Mouse (Mus musculus): ENCODE results near the gene Olfr1436. TPM values are rescaled to one million over a fixed set of nuclear protein-coding genes. Genes with fewer than 3 reads are reported as not detected.

Olfr1436 gene
- not detected for total RNA-seq (2023)

DNA sequence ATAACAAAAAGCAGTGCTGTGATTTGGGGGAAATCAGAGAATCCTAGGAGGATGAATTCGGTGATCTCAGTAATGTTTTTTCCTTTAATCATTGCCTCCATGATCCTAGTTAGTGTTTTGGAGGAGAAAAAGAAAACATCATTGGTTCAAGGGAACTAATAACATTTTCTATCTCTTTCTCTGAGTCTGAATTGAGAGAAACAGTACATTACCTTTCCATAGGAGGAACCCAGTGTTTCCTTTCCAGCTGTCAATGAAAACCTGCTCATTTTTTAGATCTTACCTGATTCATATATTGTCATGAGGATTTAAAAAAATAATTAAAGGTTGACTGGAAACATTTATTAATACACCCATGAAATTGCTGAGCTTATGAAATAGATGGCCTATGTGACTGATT is at the start of gene Olfr1436:
Gene Olfr1436 (minus strand): TSS at position 101 of the 400 bp plus-strand sequence.

DNA sequence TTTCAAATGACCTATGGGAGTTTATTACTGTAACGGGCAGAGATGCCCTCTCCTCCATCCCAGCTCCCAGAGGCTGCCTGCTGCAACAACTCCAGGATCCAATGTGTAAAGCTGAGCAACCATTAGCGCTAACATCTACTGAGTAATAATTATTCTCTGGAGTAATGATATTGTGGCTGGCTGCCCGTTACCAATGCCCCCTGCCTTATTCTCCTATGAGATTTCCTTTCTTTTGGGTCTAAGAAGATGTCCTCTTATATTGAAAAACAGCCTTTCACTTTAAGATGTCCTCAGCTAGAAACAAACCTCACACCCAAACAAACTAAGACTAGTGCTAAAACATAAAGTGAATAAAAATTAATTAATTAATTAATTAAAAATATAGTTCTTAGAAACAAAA is 36.9 kb upstream of the Olfr1436 start, which contains the start of gene Olfr1438-ps1:
Gene Olfr1438-ps1 (minus strand): TSS at position 101 of the 400 bp plus-strand sequence.

DNA sequence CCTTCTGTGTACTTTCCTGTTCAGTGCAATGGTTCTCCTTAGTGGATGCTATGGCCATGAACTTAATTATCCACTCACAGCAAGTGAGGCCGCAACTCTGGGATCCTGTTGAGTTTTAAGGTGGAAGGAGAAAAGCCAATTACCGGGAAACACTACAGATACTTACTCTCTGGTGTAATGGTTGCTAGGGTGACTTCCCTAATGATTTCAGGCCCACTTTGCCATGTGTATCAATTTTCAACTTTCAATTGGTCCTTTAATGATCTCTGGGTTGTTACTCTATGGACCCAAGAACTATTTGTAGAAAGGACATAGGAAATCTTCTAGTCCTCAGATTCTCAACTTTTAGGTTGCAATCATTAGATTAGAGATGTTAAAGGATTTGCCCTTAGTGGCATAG is 26.1 kb upstream of the Olfr1436 start, which contains the start of gene Olfr1437:
Gene Olfr1437 (minus strand): TSS at position 101 of the 400 bp plus-strand sequence.

GRCm38 (mm10) chr19:12279554-12279953 is 19.4 kb downstream of the Olfr1436 start, which contains the start of gene Olfr1434:
TSS of gene Olfr1434 (plus strand) at chr19:12279854.

GRCm38 (mm10) chr19:12260732-12261131 is 38.2 kb downstream of the Olfr1436 start, which contains the start of gene Olfr235:
TSS of gene Olfr235 (plus strand) at chr19:12261032.

Other genes starting within 250 kb of the Olfr1436 start
- gene Olfr1424, start 236.4 kb downstream of the Olfr1436 start, total RNA-seq (2023), result not detected
- not detected for gene Olfr1425, start 221.4 kb downstream of the Olfr1436 start, total RNA-seq (2023)
- gene Olfr1426, start 207.1 kb downstream of the Olfr1436 start, total RNA-seq (2023), result not detected
- gene Olfr1427, start 195.8 kb downstream of the Olfr1436 start, total RNA-seq (2023), result not detected
- not detected for gene Olfr1428, start 183.2 kb downstream of the Olfr1436 start, total RNA-seq (2023)
- not detected for gene Olfr76, start 175.9 kb downstream of the Olfr1436 start, total RNA-seq (2023)
- not detected for gene Olfr1555-ps1, start 129.0 kb downstream of the Olfr1436 start, total RNA-seq (2023)
- not detected for gene Olfr1431, start 98.5 kb downstream of the Olfr1436 start, total RNA-seq (2023)
- not detected for gene Olfr1432, start 66.5 kb downstream of the Olfr1436 start, total RNA-seq (2023)
- not detected for gene Olfr262, start 57.5 kb downstream of the Olfr1436 start, total RNA-seq (2023)
- not detected for gene Olfr235, start 38.1 kb downstream of the Olfr1436 start, total RNA-seq (2023)
- gene Olfr1434, start 19.3 kb downstream of the Olfr1436 start, total RNA-seq (2023), result not detected
- not detected for gene Olfr1437, start 26.0 kb upstream of the Olfr1436 start, total RNA-seq (2023)
- not detected for gene Olfr1438-ps1, start 36.8 kb upstream of the Olfr1436 start, total RNA-seq (2023)
- gene Olfr1440, start 88.1 kb upstream of the Olfr1436 start, total RNA-seq (2023), result not detected
- not detected for gene Olfr1441, start 118.3 kb upstream of the Olfr1436 start, total RNA-seq (2023)
- not detected for gene Pfpl, start 128.8 kb upstream of the Olfr1436 start, total RNA-seq (2023)
- gene Mpeg1, start 161.6 kb upstream of the Olfr1436 start, total RNA-seq (2023), result 10 to 100 TPM in 1 of 2 experiments, 1 to 10 TPM in 1; 8.7 to 17.2 TPM
- gene Dtx4, start 202.3 kb upstream of the Olfr1436 start, total RNA-seq (2023), result 1 to 10 TPM; 3.6 to 6.2 TPM
- 10 to 100 TPM; 20.3 to 27.8 TPM for gene Fam111a, start 246.6 kb upstream of the Olfr1436 start, total RNA-seq (2023)

Measured in T-cell, adult 66 days (primary cell).